Mouse (Mus musculus) embryonic facial prominence, embryonic 15.5 days (tissue): Measurements from ENCODE around the gene Fcer1g. TPM values are rescaled to one million over a fixed set of nuclear protein-coding genes. Genes with fewer than 3 reads are reported as not detected.
"Not testable (repeated sequence)": the region's sequence is repeated elsewhere in the genome, so short reads cannot be mapped to it uniquely, and the experiment has no call there.

Experiments used
- ATAC-seq: fragments of 200-750 bp; cut with Nextera tagmentation; 2 replicates; pipeline ENCODE4 v1.8.0; 2017; ENCODE audit warnings: low read depth, moderate TSS enrichment; ENCODE audit not compliant: insufficient number of reproducible peaks, low FRiP score, low TSS enrichment
- H3K27ac ChIP-seq: fragments of 300-500 bp; sonication (generic); replicated peaks from 2 replicates; pipeline ENCODE4 v1.5.1; 2015; ENCODE audit warnings: mild to moderate bottlenecking, inconsistent platforms
- H3K27me3 ChIP-seq: fragments of 300-500 bp; sonication (generic); 2 replicates; pipeline ENCODE4 v1.6.1; 2015; ENCODE audit warnings: inconsistent platforms
- H3K36me3 ChIP-seq: fragments of 300-500 bp; sonication (generic); 2 replicates; pipeline ENCODE4 v1.6.1; 2015; ENCODE audit warnings: mild to moderate bottlenecking, inconsistent platforms
- H3K4me1 ChIP-seq: fragments of 300-500 bp; sonication (generic); 2 replicates; pipeline ENCODE4 v1.6.1; 2015; ENCODE audit warnings: inconsistent platforms
- H3K4me2 ChIP-seq: fragments of 300-500 bp; sonication (generic); replicated peaks from 2 replicates; pipeline ENCODE4 v1.6.1; 2015; ENCODE audit warnings: mild to moderate bottlenecking, inconsistent platforms
- H3K4me3 ChIP-seq: fragments of 300-500 bp; sonication (generic); replicated peaks from 2 replicates; pipeline ENCODE4 v1.5.1; 2015; ENCODE audit warnings: mild to moderate bottlenecking, inconsistent platforms
- H3K9ac ChIP-seq: fragments of 300-500 bp; sonication (generic); 2 replicates; pipeline ENCODE4 v1.6.1; 2015; ENCODE audit warnings: inconsistent platforms
- H3K9me3 ChIP-seq: fragments of 300-500 bp; sonication (generic); replicated peaks from 2 replicates; pipeline ENCODE4 v1.6.1; 2016; ENCODE audit warnings: inconsistent platforms
- WGBS: fragments of 180-500 bp; shearing (Covaris S2); methylation state at CpG from one replicate; pipeline ENCODE4 v1.1.7; 2015; 5-methylcytosine and 5-hydroxymethylcytosine counted together
- polyA plus RNA-seq: library from polyadenylated mRNA; unstranded; fragments of >200 nt; fragmentation: Nextera tagmentation; extraction: Ambion mirVana; gene quantifications from 2 replicates; pipeline ENCODE4 v1.2.1, GENCODE M21; 2015

Fcer1g gene
- polyA plus RNA-seq, 1 experiment from 2014 or later, result 92.7 TPM

GRCm38 (mm10) chr1:171250680-171251593, 16.8 kb upstream of the Fcer1g start, which contains the start of gene Ndufs2:
Ndufs2 (minus strand) TSS chr1:171251388.
- H3K4me1 ChIP-seq, result peaks cover 73% of the 10 kb centered on the region
- no peaks in the 10 kb centered on the region for H3K9me3 ChIP-seq
- H3K4me2 ChIP-seq, result peak within 1 kb of the TSS; percentile 74
- 0 out of 2 replicates have a peak, but pooled peaks have one; percentile 13 for ATAC-seq
- H3K36me3 ChIP-seq, result peaks cover 17% of the 10 kb centered on the region
- no peaks in the 10 kb centered on the region for H3K27me3 ChIP-seq
- H3K27ac ChIP-seq, result peak within 1 kb of the TSS; percentile 97
- H3K4me3 ChIP-seq, result peak within 1 kb of the TSS; percentile 50
- peak within 1 kb of the TSS; percentile 31 for H3K9ac ChIP-seq
- WGBS, result 8% methylated on average over 26 of the region's 26 CpGs

- Histone ChIP-seq H3K27me3 (no peaks in the 10 kb centered on the region), H3K4me2 (peak within 1 kb of the TSS; percentile 74), H3K9me3 (no peaks in the 10 kb centered on the region), H3K4me3 (peak within 1 kb of the TSS; percentile 50), H3K27ac (peak within 1 kb of the TSS; percentile 97), H3K4me1 (peaks cover 79% of the 10 kb centered on the region), H3K36me3 (peaks cover 16% of the 10 kb centered on the region), H3K9ac (peak within 1 kb of the TSS; percentile 31)
- WGBS, result 11% methylated on average over 5 of the region's 5 CpGs
- no peak for ATAC-seq
Measured at GRCm38 (mm10) chr1:171249913-171250600, 15.9 kb upstream of the Fcer1g start, which contains the start of gene Adamts4. Adamts4 (plus strand) TSS chr1:171250421.

DNA sequence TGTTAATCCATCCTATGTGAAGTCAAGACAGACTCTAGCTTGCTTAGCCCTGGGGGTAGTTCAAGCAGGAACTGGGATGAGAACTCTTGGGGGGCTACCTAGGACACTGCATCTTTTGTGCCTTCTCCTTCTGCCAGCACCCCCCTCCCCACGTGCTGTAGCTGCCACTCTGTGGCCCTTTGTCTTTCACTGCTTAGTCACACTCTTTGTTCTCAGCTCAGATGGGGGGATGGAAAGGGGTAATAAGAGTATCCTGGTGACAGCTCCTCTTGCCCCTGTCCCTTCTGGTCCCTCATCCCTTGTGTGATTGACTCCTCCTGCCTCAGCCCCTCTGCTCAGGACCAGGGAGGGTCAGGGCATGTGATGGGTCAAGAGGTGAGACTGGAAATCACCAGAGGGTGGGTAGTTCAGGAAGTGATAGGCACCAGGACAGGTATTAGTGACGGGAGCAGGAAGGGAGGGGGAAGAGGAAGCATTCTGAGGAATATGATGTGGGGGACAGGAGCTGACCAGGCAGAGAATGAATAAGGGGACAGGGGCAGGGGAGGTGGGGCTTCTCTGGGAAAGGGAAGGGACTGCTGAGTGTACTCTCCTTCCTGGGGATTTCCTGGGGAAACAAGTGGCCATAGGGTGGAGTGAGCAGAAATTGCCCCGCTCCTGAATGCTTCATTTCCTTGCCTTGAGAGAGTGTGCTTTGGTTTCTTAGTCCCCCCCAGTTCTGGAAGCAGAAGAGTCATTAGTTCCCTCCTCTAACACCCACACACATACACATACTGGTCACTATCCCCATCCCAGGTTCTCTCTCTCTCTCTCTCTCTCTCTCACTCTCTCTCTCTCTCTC, 14.4 kb upstream of the Fcer1g start:
- no peak overlapping the region for H3K4me2 ChIP-seq
- no peaks in the 10 kb centered on the region for H3K27me3 ChIP-seq
- H3K36me3 ChIP-seq, result peaks cover 13% of the 10 kb centered on the region
- 40% methylated on average over 3 of the region's 3 CpGs for WGBS
- no peak for ATAC-seq
- H3K4me3 ChIP-seq, result no peak overlapping the region
- H3K4me1 ChIP-seq, result peaks cover 74% of the 10 kb centered on the region
- peak overlapping the region; percentile 97 for H3K27ac ChIP-seq
- no peak overlapping the region for H3K9ac ChIP-seq
- no peaks in the 10 kb centered on the region for H3K9me3 ChIP-seq

- peak overlapping the region; percentile 67 for H3K4me2 ChIP-seq
- peaks cover 68% of the 10 kb centered on the region for H3K4me1 ChIP-seq
- H3K36me3 ChIP-seq, result peaks cover 18% of the 10 kb centered on the region
- H3K9me3 ChIP-seq, result no peaks in the 10 kb centered on the region
- WGBS, result 10% methylated on average over 4 of the region's 4 CpGs
- peak overlapping the region; percentile 59 for H3K4me3 ChIP-seq
- ATAC-seq, result no peak
- no peak overlapping the region for H3K9ac ChIP-seq
- H3K27me3 ChIP-seq, result no peaks in the 10 kb centered on the region
- H3K27ac ChIP-seq, result peak overlapping the region; percentile 97
Measured at GRCm38 (mm10) chr1:171247916-171248315, 13.8 kb upstream of the Fcer1g start.

- Histone ChIP-seq H3K27me3 (no peaks in the 10 kb centered on the region), H3K9ac (no peak overlapping the region), H3K9me3 (no peaks in the 10 kb centered on the region), H3K27ac (peak overlapping the region; percentile 97), H3K4me1 (peaks cover 63% of the 10 kb centered on the region), H3K4me3 (peak overlapping the region; percentile 59), H3K4me2 (peak overlapping the region; percentile 67), H3K36me3 (peaks cover 23% of the 10 kb centered on the region)
- no peak for ATAC-seq
- WGBS, result 7% methylated on average over 13 of the region's 13 CpGs
Measured at GRCm38 (mm10) chr1:171247453-171247841, 13.3 kb upstream of the Fcer1g start.

GRCm38 (mm10) chr1:171246709-171247452, 12.7 kb upstream of the Fcer1g start:
- H3K4me2 ChIP-seq, result peak overlapping the region; percentile 67
- H3K9me3 ChIP-seq, result no peaks in the 10 kb centered on the region
- H3K27ac ChIP-seq, result peak overlapping the region; percentile 97
- H3K9ac ChIP-seq, result peak overlapping the region; percentile 63
- peak overlapping the region; percentile 59 for H3K4me3 ChIP-seq
- peaks cover 57% of the 10 kb centered on the region for H3K4me1 ChIP-seq
- H3K36me3 ChIP-seq, result peaks cover 29% of the 10 kb centered on the region
- under 1% methylated on average over 41 of the region's 41 CpGs for WGBS
- peak; percentile 87 for ATAC-seq
- H3K27me3 ChIP-seq, result no peaks in the 10 kb centered on the region

DNA sequence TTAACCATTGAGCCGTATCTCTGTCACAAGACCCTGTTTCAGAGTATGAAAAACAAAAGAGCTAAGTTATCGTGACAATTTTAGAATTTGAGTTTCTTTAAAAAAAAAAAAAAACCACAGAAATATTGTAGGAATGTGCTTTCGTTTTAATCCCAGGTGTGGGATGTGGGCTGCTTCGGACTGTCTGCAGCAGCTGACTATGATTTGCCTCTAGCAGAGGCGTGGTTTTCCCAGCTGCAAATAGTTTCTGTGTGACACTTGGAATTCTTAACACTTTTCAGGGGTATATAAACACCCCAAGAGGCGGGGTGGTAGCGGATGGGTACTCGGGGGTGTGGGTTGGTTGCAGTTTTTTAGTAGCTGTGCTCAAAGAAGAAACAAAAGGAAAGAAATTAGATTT, 11.2 kb upstream of the Fcer1g start:
- Histone ChIP-seq H3K9ac (no peak overlapping the region), H3K4me2 (no peak overlapping the region; the same call in 1 of the 2 replicates), H3K36me3 (peaks cover 43% of the 10 kb centered on the region), H3K27me3 (no peaks in the 10 kb centered on the region), H3K9me3 (no peaks in the 10 kb centered on the region), H3K27ac (no peak overlapping the region), H3K4me3 (no peak overlapping the region), H3K4me1 (peaks cover 42% of the 10 kb centered on the region)
- no peak for ATAC-seq
- WGBS, result 55% methylated on average over 8 of the region's 8 CpGs

- not testable (repeated sequence) for H3K27me3 ChIP-seq, H3K9me3 ChIP-seq, H3K9ac ChIP-seq, ATAC-seq, H3K27ac ChIP-seq, H3K4me2 ChIP-seq, H3K4me3 ChIP-seq
- H3K4me1 ChIP-seq, result peaks cover 11% of the 10 kb centered on the region
- peaks cover 76% of the 10 kb centered on the region for H3K36me3 ChIP-seq
- WGBS, result 83% methylated on average over 12 of the region's 12 CpGs
Measured at GRCm38 (mm10) chr1:171241952-171242351, 7.8 kb upstream of the Fcer1g start.

GRCm38 (mm10) chr1:171240911-171241310, 6.7 kb upstream of the Fcer1g start:
- no peak overlapping the region for H3K4me3 ChIP-seq
- no peak overlapping the region for H3K27ac ChIP-seq
- no peaks in the 10 kb centered on the region for H3K9me3 ChIP-seq
- peaks cover 86% of the 10 kb centered on the region for H3K36me3 ChIP-seq
- no peak overlapping the region for H3K9ac ChIP-seq
- ATAC-seq, result no peak
- H3K4me2 ChIP-seq, result no peak overlapping the region
- H3K4me1 ChIP-seq, result peaks cover 6% of the 10 kb centered on the region
- 89% methylated on average over 10 of the region's 10 CpGs for WGBS
- no peaks in the 10 kb centered on the region for H3K27me3 ChIP-seq

- Histone ChIP-seq H3K36me3 (peaks cover 89% of the 10 kb centered on the region), H3K4me1 (no peaks in the 10 kb centered on the region), H3K9me3 (no peaks in the 10 kb centered on the region), H3K27ac (no peak overlapping the region), H3K27me3 (no peaks in the 10 kb centered on the region), H3K4me2 (no peak overlapping the region), H3K4me3 (no peak overlapping the region), H3K9ac (no peak overlapping the region)
- WGBS, result 74% methylated on average over 15 of the region's 15 CpGs
- no peak for ATAC-seq
Measured at GRCm38 (mm10) chr1:171239992-171240744, 6.0 kb upstream of the Fcer1g start.
